Mouse (Mus musculus): ENCODE measurements around the gene Adcy1.

Gene Adcy1

DNA sequence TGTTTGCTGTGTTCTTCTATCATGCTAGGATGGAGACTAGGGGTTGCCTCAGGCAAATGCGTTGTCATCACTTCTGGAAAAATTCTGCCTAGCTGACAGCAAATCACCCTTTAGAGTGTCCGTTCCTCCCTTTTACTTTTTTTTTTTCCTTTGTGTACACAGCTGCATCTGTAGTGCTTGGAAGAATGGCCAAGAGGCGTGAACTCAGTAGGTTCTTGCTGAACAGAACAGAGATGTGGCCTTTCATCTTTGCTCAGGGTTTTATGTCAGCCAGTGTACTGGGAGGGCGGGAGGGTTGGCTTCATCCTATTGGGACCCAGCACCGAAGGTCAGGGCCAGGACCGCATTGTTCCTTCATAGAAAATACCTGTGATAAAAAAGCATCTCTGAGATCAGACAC is 72.0 kb downstream of the Adcy1 start:
- no peak for DNase-seq (ENCODE audit: low read depth, low spot score)

DNA sequence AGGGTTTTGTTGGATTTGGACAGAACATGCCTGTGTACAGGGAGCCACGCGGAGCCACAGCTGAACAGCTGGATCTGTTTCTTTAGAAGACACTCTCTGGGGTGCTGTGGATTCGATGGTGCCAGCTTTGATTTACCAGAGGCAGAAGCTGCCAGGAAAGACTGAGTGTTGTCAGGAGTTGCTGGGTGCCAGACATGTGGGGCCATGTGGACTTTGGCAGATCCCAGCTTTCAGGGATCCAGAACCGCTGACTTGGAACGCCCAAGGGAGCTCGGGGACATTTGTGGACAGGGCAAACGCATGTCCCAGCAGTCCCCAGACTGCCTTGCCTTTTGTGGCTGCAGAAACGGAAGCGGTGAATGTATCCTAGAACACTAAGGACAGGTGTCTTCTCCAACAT is 72.5 kb downstream of the Adcy1 start:
- no peak for DNase-seq (ENCODE audit: low read depth, low spot score)

DNA sequence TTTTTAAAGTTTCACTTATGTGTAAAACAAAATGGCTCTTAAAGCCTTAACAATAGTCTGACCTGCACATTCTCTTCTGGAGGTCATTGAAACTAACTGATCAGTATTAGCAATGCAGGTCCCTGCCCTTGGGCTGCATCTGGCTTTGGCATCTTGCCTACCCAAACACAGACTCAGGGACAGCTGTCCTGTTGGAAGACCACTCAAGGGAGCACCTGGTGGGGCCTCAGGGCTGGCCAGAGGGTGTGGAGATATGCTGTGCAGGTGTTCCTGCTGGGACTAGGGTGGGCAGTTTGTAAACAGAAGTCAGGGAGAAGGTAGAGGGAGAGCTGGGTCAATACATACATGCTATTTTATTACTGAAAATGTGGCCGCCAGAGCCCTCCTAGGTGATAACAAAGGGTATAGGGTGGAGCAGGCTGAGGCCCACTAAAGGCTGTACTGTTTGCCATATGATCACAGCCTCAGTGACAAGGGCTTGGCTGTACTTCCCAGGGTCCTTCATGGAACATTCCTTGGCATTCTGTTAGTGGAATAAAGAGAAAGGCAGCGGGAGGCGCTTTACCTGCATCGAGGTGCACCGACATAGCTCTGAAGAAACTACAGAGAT is 73.1 kb downstream of the Adcy1 start:
- no peak for DNase-seq (ENCODE audit: low read depth, low spot score)

DNA sequence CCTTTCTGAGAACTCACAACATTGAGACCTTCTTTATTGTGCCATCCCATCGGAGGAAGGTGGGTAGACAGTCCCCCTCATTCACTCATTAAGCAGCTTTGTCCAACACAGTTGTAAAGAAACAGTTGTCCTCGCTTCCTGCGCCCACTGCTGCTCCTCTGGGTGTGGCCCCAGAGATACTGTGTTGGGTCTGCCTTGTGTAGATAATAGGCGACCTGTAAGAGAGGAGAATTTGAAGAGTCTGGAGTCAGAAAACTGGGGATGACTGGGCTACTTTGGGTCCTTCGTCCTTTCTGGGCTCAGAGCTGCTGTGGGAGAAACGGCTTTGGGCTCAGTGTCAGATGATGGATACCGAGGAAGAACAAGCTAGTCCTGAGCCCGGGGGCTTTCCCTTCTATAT is 75.1 kb downstream of the Adcy1 start:
- DNase-seq (ENCODE audit: low read depth, low spot score), result no peak

DNA sequence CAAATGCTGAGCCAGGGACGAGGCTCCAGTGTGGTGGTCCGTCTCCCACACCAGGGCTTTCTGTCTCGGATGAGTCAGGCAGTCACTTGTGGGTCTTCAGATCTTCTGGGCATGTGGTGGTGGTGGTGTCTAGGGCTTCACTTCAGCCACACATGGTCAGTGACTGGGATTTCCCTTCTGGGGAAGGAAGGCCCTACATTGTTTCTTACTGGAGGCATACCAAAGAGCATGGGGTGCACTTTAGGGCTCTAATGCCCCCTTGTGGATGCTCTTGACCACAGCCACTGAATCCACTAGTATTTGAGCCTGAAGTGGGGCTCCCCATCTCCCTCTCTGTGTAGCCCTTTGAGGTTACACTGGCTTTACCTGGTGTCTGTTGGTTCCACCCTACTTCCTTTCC is 77.2 kb downstream of the Adcy1 start:
- peak; percentile 29 for DNase-seq (ENCODE audit: low read depth, low spot score)

DNA sequence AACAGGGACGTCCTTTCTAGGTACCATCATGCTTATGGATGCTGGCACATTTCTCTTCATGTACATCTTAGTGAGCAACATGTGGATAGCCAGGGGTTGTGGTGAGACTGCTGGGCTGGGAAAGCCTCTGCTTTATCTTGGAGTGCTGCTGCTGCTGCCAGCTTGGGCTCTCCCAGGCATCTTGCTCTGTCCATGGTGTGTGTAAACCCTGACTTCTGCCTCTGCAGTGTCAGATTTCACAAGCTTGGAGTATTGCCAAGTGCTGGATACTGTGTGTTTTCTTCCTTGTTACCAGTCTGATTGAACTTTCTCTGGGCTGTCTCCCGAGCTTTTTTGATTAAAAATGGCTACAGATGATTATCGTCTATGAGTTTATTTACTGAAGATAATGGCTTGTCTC is 79.4 kb downstream of the Adcy1 start:
- no peak for DNase-seq (ENCODE audit: low read depth, low spot score)

DNA sequence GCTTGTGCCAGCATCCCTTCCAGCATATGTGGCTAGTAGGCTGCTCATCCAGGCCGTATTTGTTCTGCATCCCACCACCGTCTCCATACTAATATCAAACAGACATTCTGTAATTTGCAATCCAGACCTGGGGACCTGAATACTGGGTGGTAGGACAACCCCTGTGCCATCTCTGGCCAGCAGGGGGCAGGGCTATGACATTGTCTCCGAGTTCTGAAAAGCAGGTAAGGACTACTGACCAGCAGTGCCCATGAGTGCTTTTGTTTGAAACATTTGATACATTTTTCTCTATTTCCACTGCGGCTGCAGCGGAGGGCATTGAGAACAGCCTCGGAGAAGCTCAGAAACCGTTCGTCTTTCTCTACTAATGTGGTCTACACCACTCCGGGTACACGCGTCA is 81.1 kb downstream of the Adcy1 start:
- DNase-seq (ENCODE audit: low read depth, low spot score), result peak; percentile 22

DNA sequence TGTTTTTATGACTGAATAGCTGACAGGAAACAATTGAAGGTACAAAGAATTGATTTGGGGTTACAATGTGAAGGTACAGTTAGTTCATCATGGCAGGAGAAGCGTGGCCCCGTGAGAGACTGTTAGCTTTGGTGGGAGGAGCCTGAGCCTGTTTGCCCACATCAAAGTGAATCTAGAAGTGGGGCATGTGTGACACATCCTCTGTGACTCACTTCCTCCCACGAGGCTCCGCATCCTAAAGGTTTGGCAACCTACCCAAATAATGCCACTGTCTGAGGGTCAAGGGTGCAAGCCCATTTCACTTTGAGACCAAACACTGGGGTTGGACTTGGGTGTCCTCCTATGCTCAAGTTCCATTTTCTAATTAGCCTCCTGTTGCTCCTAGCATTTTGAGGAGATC is 81.9 kb downstream of the Adcy1 start:
- DNase-seq (ENCODE audit: low read depth, low spot score), result no peak

DNA sequence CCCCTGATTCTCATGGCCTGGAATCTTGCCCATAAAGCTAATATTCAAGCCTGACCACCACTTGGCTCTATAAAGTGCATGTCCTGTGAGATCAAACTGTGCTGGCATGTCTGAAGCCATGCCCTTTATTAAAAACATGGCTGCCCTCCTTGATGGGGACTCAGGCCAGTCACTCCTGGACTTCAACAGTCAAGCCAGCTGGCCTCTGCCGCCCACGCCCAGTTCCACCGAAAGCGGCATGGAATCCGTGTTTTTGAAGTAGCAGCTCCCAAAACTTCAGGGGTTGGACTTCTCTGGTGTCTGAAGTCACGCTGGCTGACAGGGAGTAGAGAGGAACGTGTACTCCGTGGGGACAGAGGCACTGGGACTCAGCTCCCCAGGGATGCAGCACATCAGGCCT is 84.2 kb downstream of the Adcy1 start:
- DNase-seq (ENCODE audit: low read depth, low spot score), result no peak

DNA sequence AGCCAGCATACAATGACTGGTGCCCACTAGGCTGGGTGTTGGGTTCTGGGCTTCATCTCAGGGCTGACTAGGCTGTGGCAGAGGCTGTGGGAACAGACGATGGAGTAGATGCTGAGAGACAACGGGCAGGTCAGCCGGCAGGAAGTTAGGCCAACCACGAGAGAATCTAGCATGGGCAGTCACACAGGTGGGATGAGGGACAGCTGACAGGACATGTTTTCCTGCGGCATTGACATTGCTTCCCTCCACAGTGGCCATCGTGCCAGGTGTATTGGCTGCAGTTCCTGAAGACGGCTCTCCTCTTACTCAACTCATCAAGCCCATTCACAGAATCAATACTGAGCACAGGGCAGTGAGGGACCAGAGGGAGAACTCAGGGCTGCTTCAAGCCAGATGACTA is 84.7 kb downstream of the Adcy1 start:
- no peak for DNase-seq (ENCODE audit: low read depth, low spot score)

DNA sequence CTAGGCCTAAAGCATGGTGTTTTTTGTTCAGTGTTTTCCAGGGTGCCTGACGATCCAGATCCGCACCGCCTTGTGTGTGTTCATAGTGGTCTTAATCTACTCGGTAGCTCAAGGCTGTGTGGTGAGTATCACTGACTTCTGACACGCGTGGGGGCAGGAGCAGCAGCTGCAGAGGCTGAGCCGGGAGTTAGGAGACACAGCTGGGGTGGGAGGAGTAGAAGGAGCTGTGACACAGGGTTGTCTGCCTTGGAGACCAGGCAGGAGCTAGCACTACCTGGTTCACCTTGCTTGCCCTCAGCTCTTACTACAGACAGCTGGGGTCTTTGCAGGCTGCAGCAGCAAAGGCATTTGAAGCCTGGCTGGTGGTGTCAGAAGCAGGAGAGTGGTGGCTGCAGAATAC is 86.2 kb downstream of the Adcy1 start:
- DNase-seq (ENCODE audit: low read depth, low spot score), result no peak

DNA sequence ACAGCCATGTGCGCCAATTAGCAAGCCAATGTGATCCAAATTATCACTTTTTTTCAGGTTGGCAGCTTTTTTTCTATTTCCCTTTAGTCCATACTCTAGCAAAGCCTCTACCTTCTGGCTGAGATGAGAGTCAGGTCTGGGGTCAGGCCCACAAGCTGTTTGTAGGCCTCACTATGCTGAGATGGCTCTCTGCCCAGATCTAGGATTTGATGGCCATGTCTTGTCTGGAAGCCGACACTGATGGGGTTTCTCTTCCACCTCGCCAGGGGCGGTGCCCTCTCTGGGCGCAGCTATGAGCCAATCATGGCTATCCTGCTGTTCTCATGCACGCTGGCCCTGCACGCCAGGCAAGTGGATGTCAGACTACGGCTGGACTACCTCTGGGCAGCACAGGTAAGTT is 87.2 kb downstream of the Adcy1 start:
- no peak for DNase-seq (ENCODE audit: low read depth, low spot score)

DNA sequence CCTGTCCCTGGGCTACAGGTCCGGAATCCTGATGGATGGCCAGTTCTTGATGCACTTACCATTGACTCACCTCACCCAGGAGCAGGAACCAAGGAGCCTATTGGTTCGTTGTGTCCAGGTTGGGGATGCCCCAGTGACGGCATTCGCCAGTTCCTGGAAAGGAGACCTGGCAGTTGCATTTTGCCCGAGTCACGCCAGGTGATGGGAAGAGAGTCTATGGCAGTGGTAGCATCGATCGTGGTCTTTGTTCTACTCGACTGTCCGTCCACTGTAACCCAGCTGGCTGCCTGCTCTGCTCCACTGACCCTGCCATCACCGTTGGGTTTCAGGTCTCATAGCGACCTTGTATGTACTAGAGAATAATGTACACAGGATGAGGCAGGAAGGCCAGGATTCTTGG is 89.1 kb downstream of the Adcy1 start:
- DNase-seq (ENCODE audit: low read depth, low spot score), result no peak

DNA sequence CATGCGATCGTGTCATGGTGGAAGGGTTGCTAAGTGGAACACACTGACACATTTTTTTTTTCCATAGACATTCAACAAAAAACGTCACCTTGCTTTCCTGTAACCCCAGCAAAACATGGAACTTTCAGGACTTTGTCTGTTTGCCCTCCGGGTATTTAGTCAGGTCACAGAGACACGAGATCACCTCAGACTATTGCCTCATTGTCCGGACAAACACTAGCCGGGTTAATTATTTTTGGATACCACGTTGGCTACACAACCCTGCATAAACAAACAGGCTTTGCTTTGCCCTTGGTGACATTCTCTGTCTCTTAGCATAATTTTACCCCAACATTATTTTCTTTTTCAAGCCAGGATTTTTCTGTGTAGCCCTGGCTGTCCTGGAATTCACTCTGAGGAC is 89.8 kb downstream of the Adcy1 start:
- no peak for DNase-seq (ENCODE audit: low read depth, low spot score)

DNA sequence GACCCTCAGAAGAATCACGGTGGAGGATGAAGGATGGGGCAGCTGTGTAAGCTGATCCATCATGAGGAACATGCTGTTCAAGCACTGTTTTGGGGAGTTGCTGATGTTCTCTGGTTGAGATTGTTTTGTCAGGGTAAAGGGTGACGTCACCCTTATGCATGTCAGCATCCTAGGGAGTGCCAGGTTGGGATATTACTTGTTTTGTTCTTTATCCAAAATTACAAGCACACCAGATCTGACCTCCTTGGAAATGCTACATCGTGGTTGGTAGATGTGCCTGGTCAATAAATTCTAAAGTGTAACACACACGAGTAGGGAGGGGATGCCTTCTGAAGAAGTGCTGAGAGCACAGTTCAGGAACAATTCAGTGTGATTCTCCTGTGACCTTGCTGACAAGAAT is 93.1 kb downstream of the Adcy1 start:
- DNase-seq (ENCODE audit: low read depth, low spot score), result no peak

DNA sequence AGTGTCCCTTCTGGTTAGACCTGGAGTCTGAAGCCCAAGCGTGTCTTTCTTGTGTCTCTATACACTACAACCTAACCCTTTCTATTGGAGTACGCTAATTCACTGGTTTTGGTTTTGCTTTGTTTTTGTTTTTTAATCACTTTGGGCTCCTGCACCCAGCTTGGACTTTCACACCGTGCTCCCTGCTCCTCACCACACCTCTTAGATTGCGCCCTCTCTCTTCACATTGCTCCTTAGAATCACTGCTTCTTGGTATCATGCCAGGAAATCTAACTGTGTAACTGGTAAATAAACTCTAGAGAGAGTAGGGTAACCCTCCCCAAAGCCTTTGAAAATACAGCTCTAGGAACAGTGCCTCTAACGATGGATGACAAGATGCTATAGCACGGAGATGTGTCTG is 94.9 kb downstream of the Adcy1 start:
- no peak for DNase-seq (ENCODE audit: low read depth, low spot score)

DNA sequence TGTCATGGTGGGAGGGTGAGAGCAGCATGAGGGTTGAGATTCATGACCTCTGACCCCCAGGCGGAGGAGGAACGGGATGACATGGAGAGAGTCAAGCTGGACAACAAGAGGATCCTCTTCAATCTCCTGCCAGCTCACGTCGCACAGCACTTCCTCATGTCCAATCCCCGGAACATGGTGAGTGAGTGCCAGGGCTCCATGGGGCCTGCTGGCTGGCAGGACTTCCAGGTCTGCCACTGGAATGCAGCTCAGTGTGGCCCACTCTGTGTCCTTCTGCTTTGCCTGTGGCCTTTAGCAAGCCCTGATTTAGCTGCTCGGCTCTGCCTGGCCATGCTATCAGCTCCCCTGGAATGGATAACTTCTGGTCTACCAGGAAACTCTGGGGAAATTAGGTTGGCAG is 96.9 kb downstream of the Adcy1 start:
- DNase-seq (ENCODE audit: low read depth, low spot score), result no peak

DNA sequence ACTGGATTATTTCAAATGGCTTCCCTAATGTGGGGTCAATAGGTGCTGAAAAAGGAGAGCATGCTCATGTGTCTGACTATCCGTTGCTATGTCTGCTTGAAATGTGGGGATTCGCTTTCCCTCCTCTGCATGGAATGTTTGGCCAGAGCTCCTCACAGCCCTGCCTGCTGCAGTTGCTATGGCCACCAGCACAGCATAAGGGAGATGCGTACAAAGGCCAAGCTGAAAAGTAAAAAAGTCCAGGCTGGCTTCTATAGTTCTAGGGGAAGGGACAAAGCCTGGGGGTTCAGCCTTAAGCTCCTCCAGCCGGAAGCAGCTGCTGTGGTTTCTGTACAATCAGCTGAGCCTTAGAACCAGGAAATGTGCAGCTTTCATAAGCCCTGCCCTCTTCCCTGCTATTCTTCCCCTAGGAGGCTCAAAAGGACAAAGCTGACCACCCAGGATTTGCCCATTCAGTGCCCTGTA is 97.4 kb downstream of the Adcy1 start:
- DNase-seq (ENCODE audit: low read depth, low spot score), result no peak

DNA sequence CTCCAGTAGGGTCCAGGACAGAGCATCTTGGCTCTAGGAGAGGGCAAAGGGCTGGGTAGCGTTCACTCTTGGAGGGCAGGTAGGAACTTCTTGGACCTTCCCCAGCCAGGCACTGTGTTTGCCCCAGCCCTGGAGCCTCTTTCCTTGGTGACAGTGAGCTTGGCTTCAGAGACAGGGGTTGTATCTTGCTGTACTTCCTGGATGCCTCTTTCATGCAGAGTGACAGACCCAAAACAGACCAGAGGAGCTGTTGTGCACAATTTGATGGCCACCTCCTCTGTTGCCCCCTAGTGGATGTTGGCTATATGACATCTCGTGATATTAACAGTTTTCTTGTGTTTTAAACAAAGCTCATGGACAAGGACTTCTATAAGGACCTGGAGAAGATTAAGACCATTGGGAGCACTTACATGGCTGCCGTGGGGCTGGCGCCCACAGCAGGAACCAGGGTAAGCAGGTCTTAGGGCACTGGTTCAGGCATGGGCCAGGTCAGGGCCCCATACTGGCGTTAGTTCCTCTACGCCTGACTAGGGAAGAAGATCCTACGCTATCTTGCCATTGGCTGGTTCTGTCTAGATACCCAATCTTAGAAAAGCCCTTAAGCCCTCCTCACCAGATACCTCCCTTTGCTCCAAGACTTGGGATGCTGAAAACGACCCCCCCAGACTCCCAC is 98.3 kb downstream of the Adcy1 start:
- peak; percentile 31 for DNase-seq (ENCODE audit: low read depth, low spot score)

DNA sequence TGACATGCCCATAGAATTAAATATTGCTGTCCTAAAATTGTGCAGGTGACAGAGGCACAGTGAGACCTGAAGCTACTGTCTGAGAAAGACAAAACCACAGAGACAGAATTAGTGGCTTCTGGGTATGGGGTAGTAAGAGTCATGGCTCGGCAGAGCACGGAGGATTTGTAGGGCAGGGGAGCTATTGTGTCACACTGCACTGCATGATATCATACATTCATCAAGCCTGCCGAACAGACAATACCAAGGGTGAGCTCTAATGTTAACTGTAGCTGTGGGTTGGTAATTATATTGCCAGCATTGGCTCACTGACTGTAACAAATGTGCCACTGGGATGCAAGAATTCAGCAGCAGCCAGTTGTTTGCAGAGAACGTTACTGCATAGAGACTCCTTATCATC is 101.1 kb downstream of the Adcy1 start:
- no peak for DNase-seq (ENCODE audit: low read depth, low spot score)

DNA sequence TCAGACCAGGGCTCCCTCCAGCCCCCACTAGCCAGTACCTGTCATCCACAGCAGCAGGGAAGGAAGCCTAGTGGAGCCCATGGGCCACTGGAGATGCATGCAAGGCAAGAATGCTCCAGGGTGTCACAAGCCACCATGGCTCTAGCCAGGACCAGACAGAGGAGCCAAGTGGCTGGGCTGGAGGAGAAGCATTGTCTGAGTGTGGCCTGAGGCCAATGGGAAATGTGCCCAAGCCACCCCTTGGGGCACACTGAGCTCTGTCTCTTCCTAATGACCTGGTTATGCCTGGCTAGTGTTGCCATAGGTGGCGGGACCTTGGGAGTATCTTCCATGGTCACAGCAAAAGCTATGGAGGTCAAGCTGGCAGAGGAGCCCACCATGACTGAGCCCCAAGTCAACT is 106.4 kb downstream of the Adcy1 start:
- DNase-seq (ENCODE audit: low read depth, low spot score), result no peak

DNA sequence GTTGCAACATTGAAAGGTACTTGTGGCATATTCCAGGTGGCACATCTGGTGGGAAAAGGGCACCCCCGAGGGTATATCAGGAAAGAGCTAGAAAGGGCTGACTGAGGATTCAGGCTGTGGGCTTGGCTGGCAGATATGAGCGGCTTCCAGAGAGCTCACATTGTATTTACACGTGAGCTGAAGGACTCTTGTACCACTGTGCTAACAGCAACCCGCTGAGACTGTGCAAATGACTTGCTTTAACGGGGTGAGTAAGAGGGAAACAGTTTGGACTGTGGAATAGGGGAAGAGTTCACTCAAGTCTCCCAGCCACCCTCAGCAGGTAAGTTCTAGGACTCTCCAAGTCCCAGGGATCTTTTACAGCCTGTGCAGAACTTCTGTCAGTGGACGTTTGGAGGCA is 110.4 kb downstream of the Adcy1 start:
- DNase-seq (ENCODE audit: low read depth, low spot score), result no peak

DNA sequence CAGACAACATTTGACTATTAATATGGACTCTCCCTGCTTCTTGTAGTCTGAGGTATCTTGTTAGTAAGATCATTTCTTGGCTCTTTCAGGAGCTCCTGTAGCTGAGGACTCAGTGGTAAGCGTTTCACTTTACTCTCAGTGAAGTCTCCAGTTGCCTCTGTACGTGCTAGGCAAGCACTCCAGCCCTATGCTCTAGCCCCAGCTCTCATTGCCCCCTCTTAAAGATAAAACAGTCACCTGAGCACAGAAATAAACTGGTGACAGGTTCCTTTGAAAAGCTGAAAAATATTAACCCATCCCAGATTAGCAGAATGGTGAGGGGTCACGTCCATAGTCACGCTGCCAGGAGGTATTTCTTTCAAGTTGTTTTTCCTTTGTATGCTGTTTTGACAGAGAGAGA is 115.4 kb downstream of the Adcy1 start:
- no peak for DNase-seq (ENCODE audit: low read depth, low spot score)

DNA sequence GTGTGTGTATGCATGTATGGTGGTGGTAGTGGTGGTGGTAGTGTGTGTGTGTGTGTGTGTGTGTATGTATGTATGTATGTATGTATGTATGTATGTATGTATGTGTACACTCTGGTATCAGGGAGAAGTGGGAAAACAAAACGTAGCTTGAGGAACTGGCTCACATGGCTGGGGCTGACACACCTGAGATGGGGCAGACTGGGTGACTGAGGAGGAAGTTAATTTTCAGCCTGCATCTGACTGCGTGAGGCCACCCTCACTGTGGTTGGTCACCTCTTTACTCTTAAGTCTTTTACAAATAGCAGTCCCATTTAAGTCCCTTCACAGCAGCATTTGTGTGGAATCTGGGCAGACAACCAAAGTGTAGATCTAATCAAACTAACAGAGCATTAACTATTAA is 116.0 kb downstream of the Adcy1 start:
- no peak for DNase-seq (ENCODE audit: low read depth, low spot score)
